Mouse (Mus musculus): Measurements from ENCODE around the gene Ubr2. TPM values are rescaled to one million over a fixed set of nuclear protein-coding genes. Genes with fewer than 3 reads are reported as not detected.

Gene Ubr2
- total RNA-seq, 2 experiments from 2014 or later, result 50.5 to 53.5 TPM

GRCm38 (mm10) chr17:47006741-47007140 is 3.6 kb downstream of the Ubr2 start:
- intact Hi-C loops (cut with DNase I), result no loop called here
- DNase-seq (ENCODE audit: low spot score in 2 of 2), result no peak

- no peak for DNase-seq (ENCODE audit: low spot score in 2 of 2)
- intact Hi-C loops (cut with DNase I), result no loop called here
Measured at GRCm38 (mm10) chr17:47005741-47006405, 4.5 kb downstream of the Ubr2 start.

- no peak for DNase-seq (ENCODE audit: low spot score in 2 of 2)
- intact Hi-C loops (cut with DNase I), result no loop called here
Measured at GRCm38 (mm10) chr17:47003305-47003704, 7.1 kb downstream of the Ubr2 start.

GRCm38 (mm10) chr17:47002401-47002800 is 8.0 kb downstream of the Ubr2 start:
- peak in 1 of 2 experiments; percentile 21 for DNase-seq (ENCODE audit: low spot score in 2 of 2)
- intact Hi-C loops (cut with DNase I), result no loop called here

- DNase-seq (ENCODE audit: low spot score in 2 of 2), result no peak
- intact Hi-C loops (cut with DNase I), result no loop called here
Measured at GRCm38 (mm10) chr17:46998840-46999239, 11.5 kb downstream of the Ubr2 start.

GRCm38 (mm10) chr17:46996484-46996883 is 13.9 kb downstream of the Ubr2 start:
- intact Hi-C loops (cut with DNase I), result no loop called here
- DNase-seq (ENCODE audit: low spot score in 2 of 2), result no peak

GRCm38 (mm10) chr17:46995621-46996020 is 14.7 kb downstream of the Ubr2 start:
- intact Hi-C loops (cut with DNase I), result no loop called here
- DNase-seq (ENCODE audit: low spot score in 2 of 2), result no peak

GRCm38 (mm10) chr17:46994641-46995398 is 15.5 kb downstream of the Ubr2 start:
- DNase-seq (ENCODE audit: low spot score in 2 of 2), result no peak
- intact Hi-C loops (cut with DNase I), result no loop called here

- DNase-seq (ENCODE audit: low spot score in 2 of 2), result no peak
Measured at GRCm38 (mm10) chr17:46993625-46994024, 16.7 kb downstream of the Ubr2 start.

GRCm38 (mm10) chr17:46987631-46988030 is 22.7 kb downstream of the Ubr2 start:
- no peak for DNase-seq (ENCODE audit: low spot score in 2 of 2)
- intact Hi-C loops (cut with DNase I), result no loop called here

More at GRCm38 (mm10) chr17:46993625-46994024, 16.7 kb downstream of the Ubr2 start:
- intact Hi-C loops (cut with DNase I), result no loop called here

- no peak for DNase-seq (ENCODE audit: low spot score in 2 of 2)
- intact Hi-C loops (cut with DNase I), result loop anchor here (5.0 kb wide), 1 partner anchor 33 kb away; no protein-coding TSS in a partner anchor
Measured at GRCm38 (mm10) chr17:46980050-46980449, 30.3 kb downstream of the Ubr2 start.

GRCm38 (mm10) chr17:46975183-46975582 is 35.2 kb downstream of the Ubr2 start:
- DNase-seq (ENCODE audit: low spot score in 2 of 2), result peak; percentile 61
- intact Hi-C loops (cut with DNase I), result loop anchor here (5.0 kb wide), 1 partner anchor 57 kb away; no protein-coding TSS in a partner anchor

GRCm38 (mm10) chr17:46972603-46973002 is 37.8 kb downstream of the Ubr2 start:
- no peak for DNase-seq (ENCODE audit: low spot score in 2 of 2)

GRCm38 (mm10) chr17:46966892-46967291 is 43.5 kb downstream of the Ubr2 start:
- intact Hi-C loops (cut with DNase I), result no loop called here
- DNase-seq (ENCODE audit: low spot score in 2 of 2), result no peak

More at GRCm38 (mm10) chr17:46972603-46973002, 37.8 kb downstream of the Ubr2 start:
- intact Hi-C loops (cut with DNase I), result no loop called here

- DNase-seq (ENCODE audit: low spot score in 2 of 2), result no peak
- intact Hi-C loops (cut with DNase I), result no loop called here
Measured at GRCm38 (mm10) chr17:46963186-46963585, 47.2 kb downstream of the Ubr2 start.

- intact Hi-C loops (cut with DNase I), result no loop called here
- DNase-seq (ENCODE audit: low spot score in 2 of 2), result no peak
Measured at GRCm38 (mm10) chr17:46962153-46962552, 48.2 kb downstream of the Ubr2 start.

GRCm38 (mm10) chr17:46960216-46960615 is 50.1 kb downstream of the Ubr2 start:
- intact Hi-C loops (cut with DNase I), result no loop called here
- DNase-seq (ENCODE audit: low spot score in 2 of 2), result no peak

GRCm38 (mm10) chr17:46958045-46958444 is 52.3 kb downstream of the Ubr2 start:
- intact Hi-C loops (cut with DNase I), result no loop called here
- no peak for DNase-seq (ENCODE audit: low spot score in 2 of 2)

- intact Hi-C loops (cut with DNase I), result loop anchor here (5.0 kb wide), 1 partner anchor 36 kb away; no protein-coding TSS in a partner anchor
- no peak for DNase-seq (ENCODE audit: low spot score in 2 of 2)
Measured at GRCm38 (mm10) chr17:46946276-46946675, 64.1 kb downstream of the Ubr2 start.

GRCm38 (mm10) chr17:46942421-46942820 is 67.9 kb downstream of the Ubr2 start:
- intact Hi-C loops (cut with DNase I), result no loop called here
- DNase-seq (ENCODE audit: low spot score in 2 of 2), result no peak

GRCm38 (mm10) chr17:46940461-46940860 is 69.9 kb downstream of the Ubr2 start:
- intact Hi-C loops (cut with DNase I), result no loop called here
- DNase-seq (ENCODE audit: low spot score in 2 of 2), result no peak

All from left cerebral cortex, postnatal 14 days (tissue).